Mouse (Mus musculus): ENCODE data around the gene Nipsnap1.

The Nipsnap1 gene

GRCm38 (mm10) chr11:4865645-4866251, 8.0 kb upstream of the Nipsnap1 start:
- DNase-seq (ENCODE audit: low read depth): peak; percentile 94

DNA sequence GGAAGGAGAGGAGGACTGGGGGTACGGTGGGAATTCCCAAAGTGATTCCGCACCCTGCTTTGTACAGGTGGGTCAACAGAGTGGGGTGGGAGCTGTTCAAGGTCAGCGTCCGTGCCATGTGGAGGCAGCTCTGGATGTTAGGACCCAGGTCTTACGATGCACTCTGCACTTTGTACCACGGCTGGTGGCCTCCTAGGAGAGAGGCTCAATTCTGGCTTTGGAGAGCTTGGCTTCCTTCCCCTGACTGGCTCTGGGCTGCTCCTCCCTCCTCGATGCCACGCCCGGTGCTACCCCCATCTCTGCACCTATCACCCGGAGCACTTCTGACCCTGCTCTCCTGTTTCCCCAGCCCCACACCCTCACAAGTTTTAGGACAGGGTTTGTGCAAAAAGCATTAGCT, 800 bp downstream of the Nipsnap1 start:
- DNase-seq (ENCODE audit: low read depth): no peak

DNA sequence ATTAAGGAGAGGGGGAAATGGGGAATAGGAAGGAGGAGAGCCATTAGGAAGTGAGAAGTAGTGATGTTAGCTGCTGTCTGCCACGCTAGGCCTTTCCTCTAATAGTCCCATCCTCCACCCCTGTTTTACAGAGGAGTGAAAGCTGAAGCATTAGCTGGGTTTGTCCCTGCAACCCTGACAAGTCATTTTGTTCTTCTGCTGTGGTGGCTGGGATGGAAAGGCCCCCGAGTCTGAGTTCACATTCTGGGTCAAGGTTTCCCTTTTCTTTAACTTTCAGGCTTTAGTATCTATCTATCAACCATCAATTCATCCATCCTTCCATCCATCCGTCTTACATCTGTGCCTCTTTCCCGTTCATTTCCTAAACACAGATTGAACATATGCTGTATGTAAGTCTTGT, 7.3 kb downstream of the Nipsnap1 start:
- DNase-seq (ENCODE audit: low read depth): no peak

DNA sequence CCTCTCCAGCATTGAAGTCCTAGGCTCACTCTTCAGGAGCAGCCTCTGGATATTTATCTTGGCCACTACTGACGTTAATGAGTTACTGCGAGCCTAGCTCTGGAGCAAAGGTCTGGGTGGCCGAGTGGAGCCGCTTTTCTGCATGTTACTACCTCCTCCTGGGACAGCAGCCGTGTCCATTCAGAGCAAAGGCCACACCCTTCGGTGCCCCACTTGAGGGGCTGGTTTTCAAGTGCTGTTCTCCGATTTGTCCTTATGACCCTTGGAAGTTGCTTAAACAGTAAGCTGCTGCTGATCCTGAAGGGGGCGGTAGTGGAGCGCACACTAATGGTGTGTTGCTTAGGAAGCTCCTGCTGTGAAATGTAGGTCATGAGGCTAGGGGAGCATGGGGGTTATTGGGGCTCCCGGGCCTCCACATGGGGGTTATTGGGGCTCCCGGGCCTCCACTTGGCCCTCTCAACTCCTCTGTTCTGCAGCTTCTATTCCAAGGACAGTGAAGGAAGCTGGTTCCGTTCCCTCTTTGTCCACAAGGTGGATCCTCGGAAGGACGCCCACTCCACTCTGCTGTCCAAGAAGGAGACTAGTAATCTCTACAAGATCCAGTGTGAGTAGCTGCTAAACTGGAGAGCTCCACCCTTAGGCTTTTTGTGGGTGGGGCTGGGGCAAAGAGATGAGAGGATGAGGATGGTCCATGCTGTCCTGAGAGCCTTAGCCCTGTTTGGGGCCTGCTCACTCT, 9.3 kb downstream of the Nipsnap1 start:
- DNase-seq (ENCODE audit: low read depth): no peak

DNA sequence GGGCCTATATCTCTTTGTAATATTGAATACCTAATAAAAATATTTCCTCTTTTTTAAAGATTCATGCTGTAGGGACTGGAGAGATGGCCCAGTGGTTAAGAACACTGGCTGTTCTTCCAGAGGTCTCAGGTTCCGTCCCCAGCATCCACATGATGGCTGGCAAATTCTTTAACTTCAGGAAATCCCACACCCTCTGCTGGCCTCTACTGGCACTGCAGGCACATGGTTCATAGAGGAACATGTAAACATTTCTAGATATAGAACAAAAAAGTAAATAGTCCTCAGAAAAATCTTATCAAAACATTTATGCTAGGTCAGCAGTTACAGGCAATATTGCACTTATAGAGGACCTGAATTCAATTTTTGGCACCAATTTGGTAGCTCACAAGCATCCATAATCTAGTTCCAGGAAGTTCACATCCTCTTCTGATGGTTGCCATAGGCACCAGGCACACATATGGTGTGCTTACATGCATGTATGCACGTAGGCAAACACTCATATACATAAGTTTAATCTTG, 11.7 kb downstream of the Nipsnap1 start:
- DNase-seq (ENCODE audit: low read depth): peak; percentile 73

- no peak for DNase-seq (ENCODE audit: low read depth)
These were observed 13.2 kb downstream of the Nipsnap1 start for GRCm38 (mm10) chr11:4886987-4887386.

GRCm38 (mm10) chr11:4894848-4895816, 21.4 kb downstream of the Nipsnap1 start, which contains the start of gene Thoc5:
Thoc5 (plus strand) TSS chr11:4895320.
- DNase-seq (ENCODE audit: low read depth): peak; percentile 89

DNA sequence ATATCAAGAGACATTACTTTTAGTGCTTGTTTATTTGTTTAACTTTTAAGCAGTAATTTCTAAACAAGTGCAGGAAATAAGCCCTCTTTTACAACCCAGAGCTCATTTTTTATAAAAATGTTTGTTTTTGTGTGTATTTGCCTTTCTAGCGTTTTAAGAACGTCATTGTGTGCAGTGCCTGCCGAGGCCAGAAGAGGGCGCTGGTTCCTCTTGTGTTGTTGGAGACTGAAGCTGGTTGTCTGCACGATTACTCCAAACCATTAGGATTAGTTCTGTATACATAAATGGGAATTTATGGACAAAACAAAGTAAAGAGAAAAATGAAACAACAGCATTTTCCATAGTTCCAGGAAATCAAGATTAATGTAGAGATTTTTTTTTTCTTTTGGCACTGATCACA, 26.7 kb downstream of the Nipsnap1 start:
- DNase-seq (ENCODE audit: low read depth): peak; percentile 54

DNA sequence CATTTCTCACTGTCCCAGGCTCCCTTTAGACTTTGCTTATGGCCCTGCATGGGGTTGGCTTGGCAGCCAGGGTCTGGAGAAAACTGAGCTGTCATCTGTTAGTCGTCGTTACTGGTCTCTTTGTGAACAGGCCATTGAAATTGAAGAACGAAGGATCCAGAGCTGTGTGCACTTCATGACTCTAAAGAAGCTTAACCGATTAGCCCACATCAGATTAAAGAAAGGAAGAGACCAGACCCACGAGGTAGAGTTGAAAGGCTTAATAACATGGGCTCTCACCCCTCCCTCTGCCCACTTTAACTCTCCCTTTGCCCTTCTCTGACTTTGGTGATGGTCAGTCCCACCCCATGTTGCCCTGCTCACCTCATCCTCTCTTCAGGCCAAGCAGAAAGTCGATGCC, 28.2 kb downstream of the Nipsnap1 start:
- no peak for DNase-seq (ENCODE audit: low read depth)

GRCm38 (mm10) chr11:4906231-4906630, 32.5 kb downstream of the Nipsnap1 start:
- DNase-seq (ENCODE audit: low read depth): no peak

DNA sequence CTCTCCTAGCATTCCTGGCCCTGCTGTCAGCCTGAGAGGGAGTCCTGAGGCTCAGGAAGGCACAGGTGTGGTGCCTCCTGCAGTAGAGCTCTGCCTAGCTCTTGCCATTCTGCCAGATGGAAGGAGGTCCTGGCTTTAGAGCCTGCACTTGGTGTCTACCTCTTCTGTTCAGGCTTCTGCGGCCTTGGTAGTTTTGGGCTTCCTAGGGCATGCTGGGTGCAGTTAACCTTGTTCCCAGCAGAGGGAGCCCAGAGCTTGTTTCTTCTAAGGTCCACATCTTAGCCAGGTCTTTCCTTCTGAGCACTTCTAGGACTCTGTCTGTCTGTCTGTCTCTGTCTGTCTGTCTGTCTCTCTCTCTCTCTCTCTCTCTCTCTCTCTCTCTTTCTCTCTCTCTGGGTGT, 42.3 kb downstream of the Nipsnap1 start:
- DNase-seq (ENCODE audit: low read depth): peak; percentile 84

DNA sequence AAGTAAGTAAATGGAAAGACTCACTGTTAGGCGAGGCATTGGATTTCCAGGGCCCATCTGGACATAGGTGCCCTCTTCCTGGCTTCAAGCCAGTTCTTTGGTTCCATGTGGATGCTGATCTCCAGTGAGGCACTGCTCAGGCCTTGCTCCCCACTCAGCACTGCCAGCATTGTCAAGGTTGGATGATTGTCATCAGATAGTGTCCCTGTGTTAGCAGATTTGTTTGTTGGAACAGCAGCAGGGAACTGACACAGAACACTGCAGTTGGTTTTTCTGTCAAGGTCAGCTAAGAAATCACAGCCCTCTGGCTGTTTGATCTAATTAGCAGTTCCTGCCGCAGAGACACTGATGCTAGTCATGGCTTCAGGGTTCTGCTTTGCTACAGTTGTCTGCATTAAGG, 47.5 kb downstream of the Nipsnap1 start:
- no peak for DNase-seq (ENCODE audit: low read depth)

GRCm38 (mm10) chr11:4921751-4922150, 48.0 kb downstream of the Nipsnap1 start:
- DNase-seq (ENCODE audit: low read depth): no peak

DNA sequence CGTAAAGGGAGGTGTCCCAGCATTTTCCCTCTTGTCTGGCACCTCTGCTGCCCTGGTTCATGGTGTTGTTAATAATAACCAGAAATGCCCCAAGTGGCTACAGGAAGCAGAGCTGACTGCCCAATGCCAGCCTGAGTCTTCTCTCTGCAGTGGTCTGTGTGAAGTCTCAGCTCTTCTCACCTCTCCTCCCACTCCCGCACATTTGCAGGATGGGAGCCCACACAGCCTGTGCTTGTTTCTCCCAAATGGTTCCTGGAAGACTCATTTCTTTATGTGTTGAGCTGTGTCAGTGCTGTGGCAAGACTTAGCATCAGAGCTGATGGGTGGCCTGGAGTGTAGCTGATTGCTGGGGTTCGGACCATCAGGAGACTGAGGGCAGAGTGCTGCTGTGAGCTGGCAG, 53.5 kb downstream of the Nipsnap1 start:
- DNase-seq (ENCODE audit: low read depth): no peak

GRCm38 (mm10) chr11:4931009-4931601, 57.4 kb downstream of the Nipsnap1 start:
- peak; percentile 42 for DNase-seq (ENCODE audit: low read depth)

DNA sequence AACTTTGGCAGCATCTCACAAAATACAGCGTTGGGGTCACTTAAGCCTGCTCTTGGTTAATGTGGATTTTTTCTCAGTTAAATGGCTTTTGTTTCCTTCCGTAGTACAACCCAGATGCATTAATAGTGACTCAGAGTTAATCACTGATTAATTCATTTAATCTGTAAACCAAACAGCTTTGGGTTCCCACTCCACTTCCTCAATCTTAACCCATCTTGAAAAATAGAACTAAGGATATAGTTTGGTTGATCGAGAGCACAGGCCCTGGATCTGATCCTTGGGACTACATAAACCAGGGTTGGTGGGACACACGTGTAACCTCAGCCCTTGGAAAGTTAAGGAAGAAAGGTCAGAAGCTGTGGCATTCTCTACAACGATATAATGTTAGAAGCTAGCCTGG, 62.5 kb downstream of the Nipsnap1 start:
- DNase-seq (ENCODE audit: low read depth): no peak

All from NIH3T3 (cell line).